Mouse (Mus musculus): ENCODE data around the gene Spaca3. TPM values are rescaled to one million over a fixed set of nuclear protein-coding genes. Genes with fewer than 3 reads are reported as not detected.
A peak's percentile ranks its signal among the peaks of the same experiment; 100 is the strongest.

Spaca3 gene
- total RNA-seq (2021), result not detected
- long read RNA-seq, experiment 1, result 0 reads
- long read RNA-seq, experiment 2, result 0 reads

GRCm38 (mm10) chr11:80858065-80858464 is at the start of gene Spaca3:
Spaca3 (plus strand) TSS chr11:80858365.
- DNase-seq, result no peak

- DNase-seq, result no peak
Observed at GRCm38 (mm10) chr11:80808551-80809070, 49.6 kb upstream of the Spaca3 start.

GRCm38 (mm10) chr11:80809666-80809992 is 48.5 kb upstream of the Spaca3 start:
- no peak for DNase-seq

DNA sequence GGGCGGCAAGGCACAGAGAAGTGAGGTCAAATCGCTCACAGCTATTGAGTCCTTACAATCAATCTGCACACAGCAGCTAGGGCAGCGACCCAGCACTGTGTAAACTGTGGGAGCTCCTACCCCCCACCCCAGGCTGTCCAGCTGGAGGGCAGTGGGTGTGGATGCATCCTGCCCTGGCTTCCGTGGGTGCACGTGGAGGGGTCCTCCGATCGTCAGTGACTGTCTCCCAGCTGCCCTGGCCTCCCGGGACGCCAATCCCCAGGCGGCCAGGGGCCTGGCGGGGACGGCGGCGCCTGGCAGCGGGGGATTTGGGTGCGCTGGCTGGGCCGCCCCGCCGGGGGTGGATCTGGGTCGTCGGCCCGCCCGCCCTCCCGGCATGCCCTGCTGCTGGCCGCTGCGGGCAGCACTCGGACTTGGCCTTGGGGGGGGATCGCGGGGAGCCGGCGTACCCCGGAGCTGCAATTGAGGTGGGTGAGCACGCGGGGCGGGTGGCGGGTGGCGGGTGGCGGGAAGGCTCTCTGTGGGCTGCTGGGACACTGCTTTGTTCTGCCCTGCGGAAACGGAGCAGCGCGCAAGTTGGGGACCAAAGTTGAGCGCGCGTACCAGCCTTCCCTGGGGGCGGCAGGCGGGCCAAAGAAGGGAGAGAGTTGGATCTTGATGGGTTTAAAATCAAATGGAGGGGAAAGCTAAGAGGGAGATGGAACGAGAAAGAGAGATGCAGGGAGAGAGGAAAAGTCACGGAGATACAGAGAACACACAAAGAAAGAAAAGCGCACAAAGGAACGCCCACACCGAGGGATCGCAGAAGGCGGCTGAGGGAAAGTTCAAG is 48.0 kb upstream of the Spaca3 start, which contains the start of gene Tmem98:
Gene Tmem98, plus strand, starts transcription at position 183 of the 829 bp plus-strand sequence.
- DNase-seq, result peak; percentile 46 to 53

GRCm38 (mm10) chr11:80811156-80811555 is 47.0 kb upstream of the Spaca3 start:
- no peak for DNase-seq

DNA sequence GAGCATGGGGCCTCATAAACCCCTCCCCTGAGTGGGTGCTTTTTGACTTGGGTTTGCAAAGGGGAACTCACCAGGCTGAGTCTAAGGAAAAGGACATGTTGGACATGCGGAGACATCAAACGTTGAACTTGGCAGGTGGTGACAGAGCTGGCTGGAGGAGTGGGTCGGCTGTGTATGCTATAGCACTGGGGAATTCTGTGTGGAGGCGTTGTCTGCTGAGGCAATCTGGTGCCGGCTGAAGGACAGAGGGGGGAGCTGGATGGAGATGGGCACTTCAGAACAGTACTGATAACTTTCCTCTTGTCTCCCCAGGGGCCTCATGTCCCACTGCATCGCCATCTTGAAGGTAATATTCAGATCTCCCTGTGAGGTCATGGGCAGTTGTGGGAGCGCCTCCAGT is 42.8 kb upstream of the Spaca3 start:
- no peak for DNase-seq

DNA sequence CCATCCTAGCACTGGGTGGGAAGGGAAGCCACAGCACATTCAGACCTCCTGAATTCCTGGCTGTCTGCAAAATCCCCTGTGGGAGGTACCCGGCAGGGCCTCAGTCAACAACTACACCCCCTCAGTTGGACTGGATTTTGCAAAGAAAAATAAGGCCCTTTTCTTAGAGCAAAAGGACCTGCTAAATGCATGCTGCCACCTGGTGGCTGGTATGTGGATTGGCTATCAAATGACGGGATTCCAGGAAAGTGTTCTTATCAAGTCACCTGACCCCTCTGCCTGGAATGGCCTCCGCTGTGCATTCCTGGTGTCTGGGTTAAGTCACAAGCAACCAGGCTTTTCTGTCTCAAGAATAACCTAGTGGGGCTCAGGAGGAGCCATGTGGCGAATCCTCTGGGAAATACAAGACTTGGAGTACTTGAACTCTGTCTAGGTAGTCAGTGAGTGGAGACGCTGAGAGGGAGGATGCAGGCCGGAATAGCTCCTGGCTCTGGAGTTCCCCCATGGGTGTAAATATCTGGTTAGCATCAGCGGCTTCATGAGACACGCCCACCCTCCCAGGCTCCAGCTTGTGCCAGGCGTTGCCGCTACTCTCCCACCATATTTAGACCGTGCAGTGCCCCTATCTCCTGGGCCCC is 40.0 kb upstream of the Spaca3 start:
- DNase-seq, result peak; percentile 84 to 91

DNA sequence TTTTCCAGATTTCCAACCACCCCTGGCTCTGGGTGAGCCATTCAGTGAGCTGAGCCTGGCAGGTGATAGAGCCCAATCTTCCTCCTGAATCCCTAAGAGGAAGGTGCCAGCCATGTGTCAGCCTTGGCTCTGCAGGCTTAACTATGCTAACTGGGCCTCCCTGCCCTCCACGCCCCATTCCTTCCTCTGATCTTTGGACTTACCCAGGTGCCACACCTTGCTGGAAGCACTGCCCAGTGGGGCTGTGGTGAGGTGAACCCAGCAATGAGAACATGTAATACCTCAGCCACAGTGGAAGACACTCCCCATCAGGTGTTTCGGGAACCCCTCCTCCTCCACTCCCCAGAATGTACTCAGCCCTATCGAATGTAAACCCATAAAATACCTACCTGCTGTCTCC is 38.1 kb upstream of the Spaca3 start:
- no peak for DNase-seq

- DNase-seq, result peak; percentile 56 to 66
Observed at GRCm38 (mm10) chr11:80821296-80821695, 36.9 kb upstream of the Spaca3 start.

GRCm38 (mm10) chr11:80821794-80822193 is 36.4 kb upstream of the Spaca3 start:
- DNase-seq, result no peak

DNA sequence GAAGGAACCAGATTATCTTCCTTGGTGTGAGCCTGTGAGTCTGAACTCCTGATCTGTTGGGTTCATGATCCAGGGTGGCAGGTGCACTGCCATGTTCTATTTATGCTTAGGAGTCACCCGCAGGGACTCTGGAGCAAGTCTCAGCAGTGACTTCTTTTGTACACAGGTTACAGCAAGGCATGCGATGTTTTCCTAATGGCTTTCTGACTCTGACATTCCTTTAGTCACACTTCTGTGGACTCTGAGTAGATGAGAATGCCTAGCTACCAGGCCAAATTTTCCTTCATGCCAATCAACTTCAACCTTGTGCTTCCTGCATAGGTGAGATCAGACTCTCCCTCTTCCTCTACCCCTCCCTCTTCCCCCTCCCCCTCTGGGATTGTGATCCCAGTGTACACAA is 22.8 kb upstream of the Spaca3 start:
- DNase-seq, result no peak

DNA sequence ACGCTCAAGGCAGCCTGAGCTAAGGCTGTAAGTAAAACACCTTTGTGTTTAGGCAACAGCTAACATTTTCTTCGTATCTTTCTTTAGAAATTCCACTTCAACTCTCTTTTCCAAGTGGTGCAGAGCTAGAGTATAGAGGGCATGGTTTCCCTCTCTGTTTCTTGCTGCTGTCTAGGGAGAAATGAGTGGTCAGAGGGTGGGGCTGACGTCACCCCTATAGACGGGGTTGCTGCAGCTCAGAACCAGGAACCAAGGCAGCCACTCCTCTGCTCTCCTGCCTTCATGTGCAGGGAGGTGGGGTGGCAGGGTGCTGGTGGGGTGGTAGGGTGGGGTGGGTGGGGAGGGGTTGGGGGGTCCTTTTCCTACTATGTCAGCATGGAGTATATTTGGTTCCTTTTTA is 22.3 kb upstream of the Spaca3 start:
- DNase-seq, result no peak

GRCm38 (mm10) chr11:80838724-80839123 is 19.4 kb upstream of the Spaca3 start:
- no peak for DNase-seq

DNA sequence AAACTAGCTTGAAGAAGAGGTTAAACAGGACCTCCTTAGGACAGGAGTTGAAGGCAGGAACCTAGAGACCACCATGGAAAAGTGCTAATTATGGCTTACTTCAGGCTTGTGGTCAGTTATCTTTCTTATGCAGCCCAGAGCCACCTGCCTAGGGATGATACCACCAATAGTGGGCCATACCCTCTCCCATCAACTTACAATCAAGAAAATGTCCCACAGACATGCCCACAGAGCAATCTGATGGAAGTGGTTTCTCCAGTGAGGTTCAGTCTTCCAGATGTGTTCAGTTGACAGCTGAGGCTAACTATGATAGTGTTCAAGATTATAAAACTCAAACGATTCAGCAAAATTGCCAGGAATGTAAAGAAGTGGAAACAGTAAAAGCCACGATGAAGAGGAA is 14.7 kb upstream of the Spaca3 start:
- DNase-seq, result no peak

DNA sequence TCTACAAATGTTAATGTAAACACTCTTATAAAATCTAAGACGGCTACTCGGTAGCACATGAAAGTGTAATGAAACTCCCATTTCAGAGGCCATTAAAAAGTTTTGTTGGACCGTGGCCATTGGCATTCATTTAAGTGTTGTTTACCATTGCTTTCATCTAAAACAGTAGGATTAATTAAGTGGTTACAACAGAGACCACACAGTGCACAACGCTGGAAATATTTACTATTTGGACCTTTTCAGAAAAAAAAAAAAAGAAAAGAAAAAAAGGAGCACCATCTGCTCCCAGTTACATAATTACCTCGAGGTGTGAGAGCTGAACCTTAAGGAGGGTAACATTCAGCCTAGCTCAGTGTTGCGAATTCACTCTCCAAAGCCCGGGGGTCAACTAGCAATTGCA is 12.7 kb upstream of the Spaca3 start:
- DNase-seq, result no peak

DNA sequence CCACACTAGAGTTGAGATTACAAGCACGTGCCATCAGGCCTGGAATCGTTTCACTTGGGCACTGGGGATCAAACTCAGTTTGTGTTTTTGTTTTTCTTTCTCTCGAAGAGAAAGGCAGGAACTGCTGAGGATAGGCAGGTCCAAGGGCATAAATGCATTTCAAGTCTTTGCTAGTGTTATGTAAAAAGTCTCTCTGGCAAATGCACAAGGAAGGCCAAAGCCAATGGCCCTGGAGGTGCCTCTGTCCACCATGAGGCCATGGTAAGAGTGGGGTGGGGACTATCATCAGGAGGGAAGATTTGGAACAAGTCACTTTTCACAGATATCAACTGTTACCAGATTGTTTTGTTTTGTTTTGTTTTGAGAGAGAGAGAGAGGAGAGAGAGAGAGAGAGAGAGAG is 12.1 kb upstream of the Spaca3 start:
- no peak for DNase-seq

DNA sequence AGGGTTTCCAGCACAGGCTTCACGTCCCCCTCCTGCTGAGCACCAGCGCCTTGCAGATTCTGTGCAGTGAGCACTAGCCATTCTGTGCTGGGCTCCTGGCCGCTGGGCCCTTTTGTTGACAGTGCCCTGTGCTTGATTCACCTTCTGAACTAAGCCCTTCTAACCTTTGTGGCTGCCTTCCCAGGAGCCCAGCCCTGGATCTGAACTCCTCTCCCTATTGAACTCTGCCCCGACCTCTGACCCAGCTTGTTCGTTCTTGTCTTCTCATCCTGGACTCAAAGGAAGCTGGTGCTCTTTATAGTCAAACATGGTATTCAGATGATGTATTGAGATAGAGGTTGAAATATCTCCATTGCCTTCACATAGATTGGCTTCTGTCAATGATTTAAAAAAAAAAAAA is 10.0 kb upstream of the Spaca3 start:
- DNase-seq, result no peak

GRCm38 (mm10) chr11:80851859-80852258 is 6.3 kb upstream of the Spaca3 start:
- DNase-seq, result peak; percentile 17 to 38

DNA sequence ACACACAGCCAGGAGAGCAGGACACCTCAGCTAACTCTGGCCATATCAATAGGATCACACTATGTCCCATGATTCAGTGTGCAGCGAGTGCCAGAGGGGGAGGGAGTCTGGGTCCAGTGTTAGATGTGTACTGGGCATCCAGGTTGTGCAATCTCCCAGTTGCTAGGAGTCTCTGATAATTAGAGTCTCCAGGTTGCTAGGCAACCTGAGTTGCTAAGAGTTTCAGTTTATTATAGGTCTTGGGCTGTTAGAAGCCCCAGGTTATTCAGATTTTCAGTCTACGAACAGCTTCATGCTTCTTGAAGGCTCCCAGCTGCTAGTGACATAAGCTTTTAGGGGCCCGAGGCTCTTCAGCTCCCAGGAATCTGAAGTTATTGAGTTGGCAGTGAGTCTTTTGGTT is 5.2 kb upstream of the Spaca3 start:
- DNase-seq, result peak in 1 of 2 experiments; percentile 7

- DNase-seq, result no peak
Observed at GRCm38 (mm10) chr11:80854430-80854829, 3.7 kb upstream of the Spaca3 start.

GRCm38 (mm10) chr11:80854908-80855307 is 3.3 kb upstream of the Spaca3 start:
- DNase-seq, result no peak

DNA sequence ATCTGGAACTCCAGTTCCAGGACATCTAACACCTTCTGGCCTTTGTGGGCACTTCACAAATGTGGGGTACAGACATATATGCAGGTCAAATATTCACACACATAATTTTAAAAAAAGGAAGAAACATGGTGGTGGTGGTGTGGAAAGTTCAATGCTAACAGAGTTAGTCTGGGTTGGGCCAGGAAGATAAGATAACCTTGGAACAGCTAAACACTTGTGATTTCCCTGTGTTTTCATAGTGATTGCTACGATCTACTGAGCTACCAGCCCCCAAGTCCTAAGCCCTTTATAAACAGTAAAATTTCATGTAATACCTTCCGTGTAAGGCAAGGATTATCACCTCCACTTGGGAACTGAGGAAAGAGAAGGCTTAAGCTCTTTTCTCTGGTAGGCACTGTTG is 1.3 kb upstream of the Spaca3 start:
- DNase-seq, result no peak

- no peak for DNase-seq
Observed at GRCm38 (mm10) chr11:80862941-80863340, 4.8 kb downstream of the Spaca3 start.

DNA sequence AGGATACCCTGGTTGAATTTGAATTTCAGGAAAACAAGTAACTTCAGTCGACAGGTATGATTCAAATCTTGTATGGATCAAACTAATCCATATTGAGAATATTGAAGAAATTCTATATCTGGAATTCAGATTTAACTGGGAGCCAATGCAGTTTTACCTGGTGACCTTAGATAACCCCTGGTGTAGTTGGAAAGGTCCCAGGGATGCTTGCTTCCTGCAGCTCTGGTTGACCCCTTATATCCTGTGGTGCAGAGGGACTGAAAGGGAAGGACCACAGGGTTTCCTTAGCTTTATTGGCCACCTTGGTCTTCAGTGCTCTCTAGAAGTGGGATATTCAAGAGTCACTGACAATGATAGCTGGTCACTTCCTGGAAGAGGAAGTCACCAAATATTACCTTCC is 9.9 kb downstream of the Spaca3 start:
- DNase-seq, result no peak

Data from heart, adult 18-20 months (tissue).